26 mouse cellular contexts compared by ENCODE assay signal in the genomic region with DNA sequence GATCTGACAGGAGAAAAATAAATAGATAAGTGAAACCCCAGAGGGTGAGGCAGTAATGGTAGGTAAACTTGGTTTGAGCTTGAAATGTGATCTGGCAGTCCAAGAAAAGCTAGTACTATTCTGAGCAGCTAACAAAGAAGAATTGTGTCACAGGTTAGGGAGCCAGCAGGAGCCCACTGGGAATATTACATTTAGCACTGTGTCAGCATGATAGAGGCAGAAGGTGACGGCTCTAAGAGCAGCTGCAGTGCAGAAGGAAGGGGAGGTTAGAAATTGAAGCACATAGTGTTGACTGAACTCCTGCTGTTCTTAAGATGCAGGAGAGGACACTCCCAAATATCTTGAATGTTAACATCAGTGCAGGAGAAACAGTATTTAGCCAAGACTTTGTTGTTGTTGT. TPM values are rescaled to one million over a fixed set of nuclear protein-coding genes. Genes with fewer than 3 reads are reported as not detected.
A peak's percentile ranks its signal among the peaks of the same experiment; 100 is the strongest.
DNase-seq lines count a peak whose midpoint lies in the region; ATAC-seq and TF ChIP-seq lines count a peak whose summit lies in the region.
"Had no signal": no experiment of that assay in that cellular context is flagged by ENCODE, and none has a peak within 500 bp of the region (broad histone marks: within the 10 kb centered on the region; RNA-seq: fewer than 3 reads in every experiment).

No protein-coding gene starts in this region.

- H3K27me3 ChIP-seq in forebrain, embryonic 16.5 days (replicated peaks; ENCODE audit: control insufficient read depth, insufficient read depth, low read length), result no peaks in the 10 kb centered on the region
- H3K27me3 ChIP-seq in forebrain, embryonic 14.5 days (replicated peaks; ENCODE audit: control insufficient read depth, insufficient read depth, low read length), result no peaks in the 10 kb centered on the region
- no peaks in the 10 kb centered on the region for H3K27me3 ChIP-seq in midbrain, embryonic 11.5 days (ENCODE audit: control insufficient read depth, insufficient read depth, low read length)
- no peaks in the 10 kb centered on the region for H3K27me3 ChIP-seq in midbrain, postnatal 0 days (ENCODE audit: insufficient read depth, low read length)
- no peaks in the 10 kb centered on the region for H3K27me3 ChIP-seq in embryonic facial prominence, embryonic 14.5 days (replicated peaks; ENCODE audit: control insufficient read depth, insufficient read depth, low read length)
- no peaks in the 10 kb centered on the region for H3K27me3 ChIP-seq in hindbrain, embryonic 12.5 days
- H3K27me3 ChIP-seq: embryonic facial prominence, embryonic 15.5 days; heart, embryonic 12.5 days; heart, embryonic 15.5 days had no signal

- H3K36me3 ChIP-seq in forebrain, embryonic 16.5 days (ENCODE audit: control insufficient read depth, insufficient read depth), result 0 out of 2 replicates have a peak, but pooled peaks cover 2% of the 10 kb centered on the region
- H3K36me3 ChIP-seq in forebrain, embryonic 14.5 days (ENCODE audit: control insufficient read depth, insufficient read depth, low read length), result no peaks in the 10 kb centered on the region
- H3K36me3 ChIP-seq in midbrain, embryonic 11.5 days (ENCODE audit: control insufficient read depth, insufficient read depth, low read length), result no peaks in the 10 kb centered on the region
- H3K36me3 ChIP-seq in midbrain, postnatal 0 days (ENCODE audit: insufficient read depth, low read length), result peaks cover 2% of the 10 kb centered on the region; the same call in 1 of the 2 replicates
- no peaks in the 10 kb centered on the region for H3K36me3 ChIP-seq in embryonic facial prominence, embryonic 14.5 days (ENCODE audit: control insufficient read depth, insufficient read depth, low read length)
- H3K36me3 ChIP-seq in hindbrain, embryonic 12.5 days, result no peaks in the 10 kb centered on the region
- H3K36me3 ChIP-seq: heart, embryonic 12.5 days; heart, embryonic 15.5 days; hindbrain, embryonic 10.5 days had no signal

- WGBS in forebrain, embryonic 16.5 days, result 41% methylated on average over 1 of the region's 1 CpGs
- 52% methylated on average over 1 of the region's 1 CpGs for WGBS in forebrain, embryonic 14.5 days
- WGBS in midbrain, embryonic 11.5 days, result 78% methylated on average over 1 of the region's 1 CpGs
- 36% methylated on average over 1 of the region's 1 CpGs for WGBS in midbrain, postnatal 0 days
- 37% methylated on average over 1 of the region's 1 CpGs for WGBS in embryonic facial prominence, embryonic 14.5 days
- WGBS in hindbrain, embryonic 12.5 days, result 43% methylated on average over 1 of the region's 1 CpGs

- H3K27ac ChIP-seq in forebrain, embryonic 16.5 days (ENCODE audit: low read length), result no peak overlapping the region
- H3K27ac ChIP-seq in forebrain, embryonic 14.5 days (ENCODE audit: low read depth, low read length), result no peak overlapping the region
- no peak overlapping the region for H3K27ac ChIP-seq in midbrain, embryonic 11.5 days (ENCODE audit: low read depth, low read length)
- no peak overlapping the region for H3K27ac ChIP-seq in midbrain, postnatal 0 days (ENCODE audit: low read depth, low read length)
- H3K27ac ChIP-seq in embryonic facial prominence, embryonic 14.5 days (replicated peaks; ENCODE audit: low read depth, low read length), result no peak overlapping the region
- no peak overlapping the region for H3K27ac ChIP-seq in hindbrain, embryonic 12.5 days
- H3K27ac ChIP-seq: embryonic facial prominence, embryonic 15.5 days; heart, embryonic 15.5 days; hindbrain, embryonic 10.5 days; hindbrain, embryonic 14.5 days; hindbrain, postnatal 0 days had no signal

- no peaks in the 10 kb centered on the region for H3K4me1 ChIP-seq in forebrain, embryonic 16.5 days (replicated peaks; ENCODE audit: control insufficient read depth, insufficient read depth, low read length)
- H3K4me1 ChIP-seq in forebrain, embryonic 14.5 days (ENCODE audit: control insufficient read depth, insufficient read depth, low read length), result no peaks in the 10 kb centered on the region
- H3K4me1 ChIP-seq in midbrain, embryonic 11.5 days (ENCODE audit: control insufficient read depth, insufficient read depth, low read length), result no peaks in the 10 kb centered on the region; the same call in 1 of the 2 replicates
- H3K4me1 ChIP-seq in midbrain, postnatal 0 days (ENCODE audit: insufficient read depth, low read length), result no peaks in the 10 kb centered on the region
- H3K4me1 ChIP-seq in embryonic facial prominence, embryonic 14.5 days (ENCODE audit: control insufficient read depth, insufficient read depth, low read length), result no peaks in the 10 kb centered on the region
- H3K4me1 ChIP-seq in hindbrain, embryonic 12.5 days, result 0 out of 2 replicates have a peak, but pooled peaks cover 2% of the 10 kb centered on the region
- H3K4me1 ChIP-seq: embryonic facial prominence, embryonic 15.5 days; heart, embryonic 12.5 days; heart, embryonic 15.5 days; hindbrain, embryonic 10.5 days had no signal

- no peak for TF ChIP-seq CTCF in midbrain, postnatal 0 days (IDR thresholded peaks at IDR 0.05)

- ATAC-seq in forebrain, embryonic 16.5 days, result 0 out of 2 replicates have a peak, but pooled peaks have one; percentile 33
- ATAC-seq in forebrain, embryonic 14.5 days, result no peak
- no peak for ATAC-seq in midbrain, embryonic 11.5 days (ENCODE audit: low FRiP score)
- no peak for ATAC-seq in midbrain, postnatal 0 days (ENCODE audit: low FRiP score)
- peak; percentile 72 for ATAC-seq in embryonic facial prominence, embryonic 14.5 days (ENCODE audit: low read depth)
- no peak for ATAC-seq in hindbrain, embryonic 12.5 days (ENCODE audit: low FRiP score)
- ATAC-seq: hindbrain, postnatal 0 days; inflammation-experienced regulatory T-cells, adult 6 months; intestine, embryonic 16.5 days had no signal

- peak; percentile 38 for DNase-seq in adrenal gland, postnatal 10 days
- no peak for DNase-seq in adrenal gland, adult 2 months
- DNase-seq in forebrain, embryonic 14.5 days (ENCODE audit: low spot score), result no peak
- DNase-seq in midbrain, embryonic 11.5 days (ENCODE audit: low spot score, missing footprints), result peak; percentile 17
- DNase-seq in midbrain, postnatal 0 days (ENCODE audit: low spot score), result no peak
- peak; percentile 29 for DNase-seq in embryonic facial prominence, embryonic 14.5 days (ENCODE audit: low spot score)
- DNase-seq: adrenal gland, postnatal 25 days; cerebellum, adult 18-20 months; cerebellum, adult 9-10 months; cerebellum, postnatal 14 days; gastrocnemius, postnatal 14 days; heart, adult 11 months; heart, postnatal 10 days; heart, postnatal 36 days; kidney, adult 18-20 months; kidney, adult 9 months had no signal

- no peak overlapping the region for H3K9ac ChIP-seq in forebrain, embryonic 16.5 days (replicated peaks; ENCODE audit: low read depth, low read length)
- no peak overlapping the region for H3K9ac ChIP-seq in forebrain, embryonic 14.5 days (ENCODE audit: low read length)
- no peak overlapping the region for H3K9ac ChIP-seq in midbrain, embryonic 11.5 days (ENCODE audit: low read length)
- H3K9ac ChIP-seq in midbrain, postnatal 0 days (replicated peaks; ENCODE audit: low read length, poor library complexity, severe bottlenecking), result no peak overlapping the region
- no peak overlapping the region for H3K9ac ChIP-seq in embryonic facial prominence, embryonic 14.5 days (ENCODE audit: low read depth, low read length)
- no peak overlapping the region for H3K9ac ChIP-seq in hindbrain, embryonic 12.5 days
- H3K9ac ChIP-seq: embryonic facial prominence, embryonic 15.5 days; heart, embryonic 12.5 days; heart, embryonic 15.5 days; hindbrain, embryonic 14.5 days had no signal

- H3K4me3 ChIP-seq in forebrain, embryonic 16.5 days (replicated peaks; ENCODE audit: low read length), result no peak overlapping the region
- no peak overlapping the region for H3K4me3 ChIP-seq in forebrain, embryonic 14.5 days (ENCODE audit: low read depth, low read length)
- H3K4me3 ChIP-seq in midbrain, embryonic 11.5 days (ENCODE audit: low read depth, low read length), result no peak overlapping the region
- no peak overlapping the region for H3K4me3 ChIP-seq in midbrain, postnatal 0 days (ENCODE audit: low read depth, low read length)
- H3K4me3 ChIP-seq in embryonic facial prominence, embryonic 14.5 days (ENCODE audit: low read depth, low read length), result no peak overlapping the region
- no peak overlapping the region for H3K4me3 ChIP-seq in hindbrain, embryonic 12.5 days
- H3K4me3 ChIP-seq: embryonic facial prominence, embryonic 15.5 days; heart, embryonic 12.5 days; heart, embryonic 15.5 days; hindbrain, embryonic 10.5 days had no signal

- H3K9me3 ChIP-seq in forebrain, embryonic 16.5 days (ENCODE audit: control insufficient read depth, low read length), result no peaks in the 10 kb centered on the region
- no peaks in the 10 kb centered on the region for H3K9me3 ChIP-seq in forebrain, embryonic 14.5 days (replicated peaks; ENCODE audit: control insufficient read depth, low read length)
- no peaks in the 10 kb centered on the region for H3K9me3 ChIP-seq in midbrain, embryonic 11.5 days (ENCODE audit: control insufficient read depth, low read length)
- H3K9me3 ChIP-seq in midbrain, postnatal 0 days (ENCODE audit: low read length), result no peaks in the 10 kb centered on the region
- no peaks in the 10 kb centered on the region for H3K9me3 ChIP-seq in embryonic facial prominence, embryonic 14.5 days (ENCODE audit: control insufficient read depth, low read length)
- no peaks in the 10 kb centered on the region for H3K9me3 ChIP-seq in hindbrain, embryonic 12.5 days (replicated peaks)
- H3K9me3 ChIP-seq: embryonic facial prominence, embryonic 15.5 days; heart, embryonic 12.5 days; heart, embryonic 15.5 days; hindbrain, embryonic 10.5 days had no signal

- H3K4me2 ChIP-seq in forebrain, embryonic 16.5 days (ENCODE audit: low read length), result no peak overlapping the region
- H3K4me2 ChIP-seq in forebrain, embryonic 14.5 days (ENCODE audit: low read length), result no peak overlapping the region
- H3K4me2 ChIP-seq in midbrain, embryonic 11.5 days, result no peak overlapping the region
- no peak overlapping the region for H3K4me2 ChIP-seq in midbrain, postnatal 0 days (ENCODE audit: low read depth, low read length, poor library complexity, severe bottlenecking)
- H3K4me2 ChIP-seq in embryonic facial prominence, embryonic 14.5 days (ENCODE audit: low read depth, low read length), result no peak overlapping the region
- H3K4me2 ChIP-seq in hindbrain, embryonic 12.5 days (replicated peaks), result no peak overlapping the region
- H3K4me2 ChIP-seq: embryonic facial prominence, embryonic 15.5 days; heart, embryonic 12.5 days; heart, embryonic 15.5 days; hindbrain, embryonic 14.5 days had no signal

RNA-seq across cellular contexts. Expression of a gene that starts 54.0 kb away (rescaled TPM):
- 10 to 100 TPM; 72.1 to 79.0 TPM for total RNA-seq in adrenal gland, postnatal 10 days (2021)
- 100 to 1,000 TPM in 1 of 2 experiments, 10 to 100 TPM in 1; 72.4 to 344 TPM for total RNA-seq in adrenal gland, adult 2 months (2021)
- 48.4 and 104 TPM in 2 replicates for polyA plus RNA-seq in adrenal gland, adult 2 months (2012; rRNA removed)
- polyA plus RNA-seq in forebrain, embryonic 16.5 days (2015; fragmentation: Nextera tagmentation; extraction: Ambion mirVana), result 11.2 and 17.0 TPM in 2 replicates
- 8.6 and 11.5 TPM in 2 replicates for polyA plus RNA-seq in forebrain, embryonic 14.5 days (2014; fragmentation: Nextera tagmentation; extraction: Ambion mirVana)
- polyA plus RNA-seq in midbrain, embryonic 11.5 days (2014; fragmentation: Nextera tagmentation; extraction: Ambion mirVana), result 11.3 and 11.8 TPM in 2 replicates
- 66.7 and 69.1 TPM in 2 replicates for total RNA-seq in midbrain, postnatal 0 days (2014; rRNA removed)
- polyA plus RNA-seq in midbrain, postnatal 0 days (2015; fragmentation: Nextera tagmentation; extraction: Ambion mirVana), result 12.8 and 16.0 TPM in 2 replicates
- polyA plus RNA-seq in embryonic facial prominence, embryonic 14.5 days (2014; fragmentation: Nextera tagmentation; extraction: Ambion mirVana), result 12.6 and 14.0 TPM in 2 replicates
- 21.8 and 25.3 TPM in 2 replicates for polyA plus RNA-seq in hindbrain, embryonic 12.5 days (2016; fragmentation: Nextera tagmentation; extraction: Ambion mirVana)

Comparison
In these comparisons a context has a peak if more than half of its experiments do, and no peak if none do; other contexts are left out.
1. DNase-seq: peak in adrenal gland, postnatal 10 days (single experiment), midbrain, embryonic 11.5 days (single experiment) and embryonic facial prominence, embryonic 14.5 days (single experiment); none in adrenal gland, adult 2 months (single experiment), forebrain, embryonic 14.5 days (single experiment) and midbrain, postnatal 0 days (single experiment).
2. ATAC-seq: peak in forebrain, embryonic 16.5 days (single experiment) and embryonic facial prominence, embryonic 14.5 days (single experiment); none in forebrain, embryonic 14.5 days (single experiment), midbrain, embryonic 11.5 days (single experiment), midbrain, postnatal 0 days (single experiment) and hindbrain, embryonic 12.5 days (single experiment).